Mouse (Mus musculus): ENCODE results near the gene Mettl14.

DNA sequence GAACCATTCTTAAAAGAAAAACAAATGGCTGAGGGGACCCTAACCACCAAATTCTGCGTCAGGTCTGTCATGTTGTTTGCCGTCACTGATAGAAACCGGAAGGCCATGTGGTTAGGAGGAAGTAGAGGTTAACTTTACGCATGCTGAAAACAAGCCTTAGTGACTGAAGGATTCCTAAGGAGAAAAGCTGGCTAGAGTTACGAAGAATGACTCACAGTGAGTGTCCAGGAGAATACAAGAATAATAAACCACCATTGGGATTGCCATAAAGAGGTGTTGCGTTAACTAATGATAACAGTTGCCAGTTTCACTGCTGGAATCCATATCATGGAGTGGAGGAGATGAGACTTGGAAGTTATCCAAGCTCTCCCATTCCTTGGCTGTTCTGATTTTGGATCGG is 51.0 kb downstream of the Mettl14 start:
- TF ChIP-seq CTCF (IDR thresholded peaks at IDR 0.05 in 2 of 3, conservative IDR thresholded peaks at IDR 0.05 in 1 of 3; ENCODE audit: control insufficient read depth in 1 of 3, insufficient read depth in 1 of 3, low read depth in 2 of 3, low read length in 3 of 3, poor library complexity in 1 of 3, severe bottlenecking in 1 of 3) (no peak), POLR2A (IDR thresholded peaks at IDR 0.05; ENCODE audit: control insufficient read depth in 1 of 2, insufficient read depth in 1 of 2, low read depth in 1 of 2, low read length in 2 of 2, poor library complexity in 1 of 2) (no peak), MAX (IDR thresholded peaks at IDR 0.05; ENCODE audit: low read length) (no peak)

Data from MEL (cell line).